Mouse (Mus musculus) layer of hippocampus, postnatal 14 days (tissue): Measurements from ENCODE around the gene Syvn1. TPM values are rescaled to one million over a fixed set of nuclear protein-coding genes. Genes with fewer than 3 reads are reported as not detected.

Experiments used
- DNase-seq, 2 experiments: peaks; one replicate each; pipeline ENCODE4 v3.0.0; 2021 to 2022; ENCODE audit warnings: low spot score in 2 of 2, mixed read lengths in 1 of 2
- total RNA-seq, 2 experiments: library from RNA; stranded (reverse); gene quantifications; 2 replicates each; pipeline ENCODE4 v1.2.3; 2021

The Syvn1 gene
- total RNA-seq, 2 experiments from 2014 or later, result 42.5 to 45.3 TPM

DNA sequence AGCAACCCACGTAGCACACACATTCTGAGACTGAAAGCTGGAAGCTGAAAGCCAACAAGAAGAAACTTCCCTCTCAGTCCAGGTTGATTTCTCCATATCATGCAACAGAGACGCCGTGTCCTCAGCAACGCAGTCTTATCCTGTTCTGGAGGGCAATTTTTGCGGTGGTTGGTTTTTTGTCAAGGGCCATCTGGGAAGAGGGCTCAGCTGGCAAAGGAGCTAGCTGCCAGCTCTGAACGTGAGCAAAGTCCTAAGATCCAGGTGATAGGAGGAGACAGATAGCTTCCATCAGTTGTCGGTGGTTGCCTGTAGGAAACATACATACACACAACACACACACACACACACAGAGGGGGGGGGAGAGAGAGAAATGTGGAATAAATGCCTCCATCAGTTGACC, 8.1 kb upstream of the Syvn1 start:
- DNase-seq, result no peak

DNA sequence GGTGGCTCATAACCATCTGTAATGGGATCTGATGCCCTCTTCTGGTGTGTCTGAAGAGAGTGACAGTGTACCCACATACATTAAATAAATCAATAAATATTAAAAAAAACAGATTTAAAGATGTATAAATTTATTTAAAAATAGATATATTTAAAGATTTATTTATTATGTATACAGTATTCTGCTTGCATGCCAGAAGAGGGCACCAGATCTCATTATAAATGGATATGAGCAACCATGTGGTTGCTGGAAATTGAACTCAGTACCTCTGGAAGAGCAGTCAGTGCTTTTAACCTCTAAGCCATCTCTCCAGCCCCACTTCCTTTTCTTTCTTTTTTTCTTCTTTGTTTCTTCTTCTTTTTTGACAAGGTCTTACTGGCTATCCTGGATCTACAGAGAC, 6.4 kb upstream of the Syvn1 start:
- no peak for DNase-seq

DNA sequence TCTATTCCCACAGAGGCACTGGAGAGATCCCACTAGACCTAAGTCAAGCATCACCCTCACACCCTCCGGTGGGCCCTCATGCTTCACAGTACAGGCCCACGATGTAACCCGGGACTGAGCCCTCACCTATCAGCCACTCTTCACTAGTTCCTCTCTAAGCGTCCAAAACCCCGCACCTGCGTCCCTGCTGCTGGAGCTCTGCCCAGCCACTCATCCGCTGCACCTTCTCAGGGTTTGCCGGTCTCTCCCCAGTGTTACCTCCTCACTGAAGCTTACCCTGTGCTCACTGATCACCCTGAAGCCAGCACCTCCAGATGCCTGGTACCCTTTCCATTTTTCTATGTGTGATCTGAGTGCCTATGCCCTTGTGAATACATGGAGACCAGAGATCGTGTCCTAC, 4.1 kb upstream of the Syvn1 start:
- no peak for DNase-seq

DNA sequence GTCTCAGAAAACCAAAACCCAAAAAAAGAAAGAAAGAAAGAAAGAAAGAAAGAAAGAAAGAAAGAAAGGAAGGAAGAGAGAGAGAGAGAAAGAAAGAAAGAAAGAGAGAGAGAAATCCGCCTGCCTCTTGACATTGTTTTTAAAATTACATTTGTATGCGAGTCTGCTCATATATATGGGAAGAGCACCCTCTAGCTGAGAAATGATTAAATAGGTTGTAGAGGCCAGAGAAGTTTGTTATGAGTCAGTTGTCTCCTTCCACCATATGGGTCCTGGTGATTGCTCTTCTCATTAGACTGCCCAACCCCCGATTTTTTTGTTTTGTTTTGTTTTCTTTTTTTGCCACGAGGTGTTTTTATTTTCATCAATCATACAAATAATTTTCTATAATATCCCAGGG, 2.3 kb upstream of the Syvn1 start:
- DNase-seq, result peak in 1 of 2 experiments; percentile 12

DNA sequence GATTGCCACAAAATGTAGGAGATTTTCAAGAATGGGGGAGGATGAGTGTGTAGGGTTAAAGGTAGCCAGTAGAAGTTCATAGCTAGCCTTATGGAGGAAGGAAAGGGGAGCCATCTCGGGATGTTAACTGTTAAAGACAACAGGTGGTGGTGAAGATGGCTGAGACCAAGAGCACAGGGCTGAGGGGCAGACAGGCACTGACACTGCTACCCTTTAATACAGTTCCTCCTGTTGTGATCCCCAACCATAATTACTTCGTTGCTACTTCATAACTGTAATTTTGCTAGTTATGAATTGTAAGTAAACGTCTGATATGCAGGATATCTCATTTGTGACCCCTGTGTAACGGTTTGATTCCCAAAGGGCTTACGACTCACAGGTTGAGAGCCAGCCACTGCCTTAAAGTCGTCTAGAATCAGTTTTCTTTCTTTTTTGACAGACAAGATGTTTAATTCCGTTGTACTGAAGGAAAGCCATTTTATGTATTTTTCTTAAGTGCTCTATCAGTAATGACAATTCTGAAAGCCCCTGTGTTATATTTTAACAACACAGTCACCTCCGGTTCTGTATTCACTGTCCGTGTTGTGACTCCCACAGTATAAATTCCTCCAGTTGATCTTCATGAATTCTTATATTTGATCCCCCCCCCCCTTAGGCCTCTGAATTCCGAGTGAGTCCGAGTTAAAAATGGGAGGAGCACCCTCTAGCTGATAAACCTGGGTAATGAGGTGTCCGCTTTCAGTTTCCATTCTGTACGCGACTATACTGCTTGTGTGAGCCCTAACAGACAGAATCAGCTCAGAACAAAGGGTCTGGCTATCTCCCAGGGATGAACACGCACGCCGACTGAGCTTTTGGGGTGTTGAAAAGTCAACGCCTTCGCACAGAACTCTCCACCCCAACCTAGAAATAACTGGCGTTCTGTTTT, 746 bp upstream of the Syvn1 start:
- no peak for DNase-seq

DNA sequence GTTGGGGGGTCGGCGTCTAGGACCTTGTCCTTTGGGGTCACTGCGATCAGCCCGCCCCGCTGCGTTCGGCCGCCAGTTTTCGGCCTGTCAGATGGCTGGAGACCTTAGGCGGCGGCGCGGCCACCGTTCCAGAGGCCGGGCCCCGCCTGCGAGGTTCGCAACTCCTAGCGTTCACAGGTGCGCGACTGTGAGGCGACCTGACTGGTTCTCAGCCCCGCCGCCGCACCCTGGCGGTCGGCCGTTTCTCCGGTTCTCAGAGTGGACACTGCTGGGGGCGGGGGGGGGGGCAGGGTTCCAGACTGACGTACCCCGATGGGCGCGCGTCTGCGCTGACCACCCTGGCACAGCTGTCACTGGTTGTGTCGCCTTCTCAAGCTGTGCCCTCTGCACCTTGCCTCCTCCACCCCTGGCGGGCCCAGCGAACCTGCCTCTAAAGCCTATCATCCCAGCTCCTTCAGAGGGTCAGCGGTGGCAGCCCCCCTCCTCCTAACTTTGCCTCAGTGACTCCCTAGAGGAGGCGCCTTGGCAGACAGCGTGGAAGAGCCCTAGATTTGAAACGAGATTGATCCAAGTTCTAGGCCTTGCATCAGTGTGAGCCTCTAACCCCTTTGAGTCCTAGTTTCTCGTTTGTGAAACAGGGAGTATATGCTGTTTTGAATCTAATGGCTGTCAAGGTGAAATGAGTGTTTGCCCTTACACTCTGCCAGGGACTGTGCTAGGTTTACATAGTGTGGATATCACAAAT, 950 bp downstream of the Syvn1 start:
- peak in 1 of 2 experiments; percentile 26 for DNase-seq

DNA sequence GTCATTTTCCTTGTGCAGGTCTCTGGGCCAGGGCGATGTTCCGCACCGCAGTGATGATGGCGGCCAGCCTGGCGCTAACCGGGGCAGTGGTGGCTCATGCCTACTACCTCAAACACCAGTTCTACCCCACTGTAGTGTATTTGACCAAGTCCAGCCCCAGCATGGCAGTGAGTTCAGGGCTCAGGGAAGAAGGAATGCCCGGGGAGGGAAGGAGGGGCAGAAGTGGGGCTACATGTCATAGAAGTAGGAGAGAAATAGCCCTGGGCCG, 1.5 kb downstream of the Syvn1 start:
- DNase-seq, result no peak

DNA sequence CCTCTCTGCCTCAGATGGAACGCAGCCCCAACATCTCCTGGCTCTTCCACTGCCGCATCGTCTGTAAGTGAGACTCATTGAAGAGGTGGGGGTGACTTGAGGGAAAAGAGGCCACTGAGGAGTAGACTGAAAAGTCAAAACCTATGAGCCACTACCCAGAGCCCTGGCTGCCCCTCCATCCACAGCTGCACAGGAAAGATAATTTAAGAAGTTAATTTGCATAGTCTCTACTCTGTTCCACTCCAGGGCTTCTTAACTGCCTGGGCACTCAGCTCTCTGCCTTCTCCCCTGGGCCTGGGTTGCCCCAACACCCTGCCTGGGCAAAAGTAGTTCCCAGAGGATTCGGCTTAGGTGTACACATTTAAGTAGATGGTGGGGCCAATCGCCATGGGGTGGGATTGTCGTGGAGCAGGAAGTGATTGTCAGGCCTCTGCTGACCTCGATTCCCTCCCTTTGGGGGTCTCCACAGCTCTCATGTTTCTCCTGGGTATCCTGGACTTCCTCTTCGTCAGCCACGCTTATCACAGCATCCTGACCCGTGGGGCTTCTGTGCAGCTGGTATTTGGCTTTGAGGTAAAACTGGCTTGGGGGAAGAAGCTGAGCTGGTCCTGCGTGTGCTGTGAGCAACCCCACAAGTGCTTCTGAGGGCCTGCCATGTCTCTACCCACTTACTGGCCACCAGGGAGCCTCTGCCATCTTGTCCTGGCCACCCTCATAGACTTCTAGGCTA, 2.5 kb downstream of the Syvn1 start:
- no peak for DNase-seq

DNA sequence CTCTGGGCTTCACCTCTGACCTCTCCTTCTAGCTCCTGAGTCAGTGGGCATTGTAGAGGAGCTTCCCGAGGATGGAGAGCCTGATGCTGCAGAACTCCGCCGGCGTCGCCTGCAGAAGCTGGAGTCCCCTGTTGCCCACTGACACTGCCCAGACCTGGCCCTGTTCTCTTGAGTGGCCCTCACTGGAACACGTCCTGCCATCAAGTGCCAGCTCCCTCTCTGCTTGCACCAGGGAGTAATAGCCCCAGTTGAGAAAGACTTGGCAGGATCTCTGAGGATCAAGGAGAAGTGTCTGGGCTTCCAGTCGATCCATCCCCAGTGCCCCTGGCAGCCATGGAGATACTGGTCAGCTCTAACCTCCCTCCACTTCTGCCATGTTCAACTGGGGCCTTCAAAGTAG, 6.1 kb downstream of the Syvn1 start:
- DNase-seq, result no peak

DNA sequence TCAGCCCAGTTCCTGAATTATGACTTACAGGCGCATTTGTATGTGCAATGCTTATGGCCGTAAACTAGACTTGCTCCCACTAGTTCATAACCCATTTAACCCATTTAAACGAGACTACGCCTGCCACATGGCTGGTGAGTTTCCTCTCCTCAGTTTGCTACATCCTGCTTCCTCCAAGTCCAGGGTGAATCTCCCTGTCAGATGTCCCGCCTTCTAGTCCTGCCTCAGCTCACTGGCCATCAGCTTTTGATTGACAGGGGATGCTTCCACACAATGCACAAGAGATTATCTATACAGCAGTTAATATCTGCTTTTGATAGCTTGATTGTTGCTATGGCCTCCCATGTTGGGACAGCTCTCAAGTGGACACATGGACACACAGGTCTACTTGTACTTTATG, 7.9 kb downstream of the Syvn1 start:
- no peak for DNase-seq

DNA sequence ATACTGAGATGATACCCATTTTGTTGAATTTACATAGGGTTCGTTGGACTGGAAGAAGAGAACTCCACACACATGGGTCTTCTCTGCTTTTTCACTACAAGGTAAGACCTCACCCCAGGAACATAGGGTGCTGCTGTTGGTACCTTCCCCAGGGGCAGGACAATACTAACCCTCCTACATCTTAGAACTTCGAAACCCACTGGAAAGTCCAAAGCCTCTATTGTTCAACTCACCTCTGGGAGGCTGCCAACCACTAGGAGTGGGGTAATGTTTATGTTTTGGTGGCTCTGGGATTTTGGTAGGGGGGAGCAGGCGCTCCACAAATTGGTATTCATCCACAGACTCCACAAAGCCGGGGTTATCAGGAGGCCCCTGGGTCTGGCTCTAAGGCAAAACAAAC, 10.3 kb downstream of the Syvn1 start:
- DNase-seq, result no peak

DNA sequence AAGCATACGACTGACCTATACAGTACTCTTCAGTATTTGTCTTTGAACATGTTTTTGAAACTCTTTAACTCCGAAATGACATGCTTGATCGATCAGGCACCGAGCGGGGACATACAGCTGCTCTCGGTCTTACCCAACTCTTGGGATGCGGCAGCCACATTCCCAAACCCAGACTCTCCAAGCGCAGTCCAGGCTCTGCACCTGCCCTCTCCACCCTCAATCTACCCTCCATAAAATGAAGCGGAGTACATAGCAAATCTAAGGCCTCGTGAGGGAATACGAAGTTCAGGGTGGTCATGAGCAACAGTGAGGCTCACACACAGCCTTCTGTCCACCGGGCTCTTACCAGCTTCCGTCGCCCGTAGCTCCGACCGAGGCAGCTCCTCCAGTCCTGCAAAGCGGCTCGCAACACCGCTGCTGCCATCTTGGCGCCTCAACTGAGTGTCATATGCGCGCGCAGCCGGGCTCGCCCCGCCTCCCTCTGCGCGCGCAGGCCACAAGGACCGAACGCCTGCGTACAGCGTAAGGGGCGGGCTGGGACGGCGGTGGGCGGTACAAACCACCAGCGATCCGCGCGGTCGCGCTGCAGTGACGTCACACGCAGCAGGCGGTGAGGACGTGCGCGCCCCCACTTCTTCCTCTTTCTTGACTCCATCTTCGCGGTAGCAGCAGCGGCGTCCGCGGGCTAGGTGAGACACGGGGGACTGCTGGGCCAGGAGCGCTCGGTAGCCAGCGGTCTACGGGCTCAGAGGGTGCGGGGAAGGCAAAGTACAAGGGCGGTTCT, 11.1 kb downstream of the Syvn1 start, which contains the start of the genes Mrpl49 and Fau:
TSS of gene Mrpl49 (minus strand) at position 473 of the 784 bp plus-strand sequence.
TSS of gene Fau (plus strand) at position 532 of the 784 bp plus-strand sequence.
- peak; percentile 98 to 99 for DNase-seq

DNA sequence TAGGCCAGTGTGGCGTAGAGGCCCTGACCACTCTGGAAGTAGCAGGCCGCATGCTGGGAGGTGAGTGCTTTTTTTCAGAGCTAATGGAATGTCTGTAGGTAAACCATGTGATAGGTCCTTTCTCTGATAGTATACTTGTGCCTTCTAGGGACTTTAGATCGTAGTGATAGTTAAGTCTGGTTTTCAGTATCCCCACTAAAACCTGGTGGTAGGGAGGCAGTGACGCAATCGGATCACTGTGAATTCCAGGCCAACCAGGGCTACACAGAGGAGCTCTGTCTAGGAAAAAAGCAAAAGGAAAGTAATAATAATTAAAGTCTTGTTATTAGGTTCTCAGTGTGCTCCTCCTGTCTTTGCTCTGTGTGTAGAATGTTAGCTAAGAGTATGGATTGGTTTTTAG, 12.1 kb downstream of the Syvn1 start:
- DNase-seq, result no peak

DNA sequence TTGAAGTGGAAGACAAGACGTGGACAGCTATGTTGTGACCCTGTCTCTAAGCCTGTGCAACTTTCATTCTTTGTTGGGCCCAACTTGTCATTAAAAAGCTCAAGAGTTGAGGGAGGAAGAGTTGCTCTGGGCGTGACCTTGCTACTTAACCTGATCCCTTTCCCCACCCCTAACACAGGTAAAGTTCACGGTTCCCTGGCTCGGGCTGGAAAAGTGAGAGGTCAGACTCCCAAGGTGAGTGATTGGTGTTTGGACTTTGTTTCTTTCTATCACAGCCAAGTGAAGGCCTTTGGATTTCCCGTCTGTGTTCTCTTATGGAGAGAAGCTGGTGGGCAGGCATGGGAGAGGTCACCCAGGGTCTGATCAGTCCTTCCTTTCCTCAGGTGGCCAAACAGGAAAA, 12.6 kb downstream of the Syvn1 start:
- no peak for DNase-seq

DNA sequence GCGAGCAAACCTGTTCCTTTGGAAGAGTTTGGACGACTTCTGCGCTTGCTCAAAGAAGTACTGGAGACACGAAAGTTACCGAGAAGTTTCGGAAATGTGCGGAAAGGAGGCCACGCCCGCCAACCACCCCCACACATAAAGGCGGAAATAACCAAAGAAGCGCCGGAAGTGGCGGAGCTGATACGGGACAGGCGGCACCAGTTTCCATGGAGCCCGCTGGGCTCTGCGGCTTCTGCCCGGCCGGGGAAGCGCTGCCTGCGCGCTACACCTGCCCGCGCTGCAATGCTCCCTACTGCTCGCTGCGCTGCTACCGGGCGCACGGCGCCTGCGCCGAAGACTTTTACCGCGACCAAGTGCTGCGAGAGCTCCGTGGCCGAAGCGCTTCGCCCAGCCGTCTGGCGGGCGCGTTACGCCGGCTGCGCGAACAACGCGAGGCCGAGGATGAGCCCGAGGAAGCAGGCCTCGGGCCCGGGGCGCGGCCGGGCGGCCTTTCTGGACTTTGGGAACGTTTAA, 14.7 kb downstream of the Syvn1 start, which contains the start of gene Znhit2:
TSS of gene Znhit2 (plus strand) at position 172 of the 513 bp plus-strand sequence.
- peak; percentile 90 to 96 for DNase-seq

DNA sequence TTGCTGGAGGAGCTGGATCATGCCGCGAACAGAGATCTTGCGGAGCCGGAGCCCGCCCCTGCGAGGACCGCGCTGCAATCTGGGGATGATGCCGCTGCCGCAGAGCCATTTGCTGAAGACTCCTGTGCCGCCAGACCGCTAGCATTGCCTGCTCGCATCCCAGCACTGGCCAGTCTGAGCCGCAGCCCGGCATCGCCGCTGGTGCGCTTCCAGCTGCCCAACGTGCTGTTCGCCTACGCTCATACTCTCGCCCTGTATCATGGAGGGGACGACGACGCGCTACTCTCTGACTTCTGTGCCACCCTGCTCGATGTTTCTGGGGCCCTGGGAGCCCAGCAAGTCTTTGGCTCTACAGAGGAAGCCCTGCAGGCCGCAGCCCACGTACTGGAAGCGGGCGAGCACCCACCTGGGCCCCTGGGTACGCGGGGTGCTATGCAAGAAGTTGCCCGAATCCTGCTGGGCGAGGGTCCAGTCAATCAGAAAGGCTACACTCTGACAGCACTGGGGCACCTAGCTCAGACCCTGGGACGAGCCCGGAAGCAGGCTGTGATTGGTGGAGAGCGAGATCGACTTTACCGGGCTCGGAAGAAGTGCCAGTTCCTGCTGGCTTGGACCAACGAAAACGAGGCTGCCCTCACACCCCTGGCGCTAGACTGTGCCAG, 15.4 kb downstream of the Syvn1 start:
- DNase-seq, result peak in 1 of 2 experiments; percentile 36

DNA sequence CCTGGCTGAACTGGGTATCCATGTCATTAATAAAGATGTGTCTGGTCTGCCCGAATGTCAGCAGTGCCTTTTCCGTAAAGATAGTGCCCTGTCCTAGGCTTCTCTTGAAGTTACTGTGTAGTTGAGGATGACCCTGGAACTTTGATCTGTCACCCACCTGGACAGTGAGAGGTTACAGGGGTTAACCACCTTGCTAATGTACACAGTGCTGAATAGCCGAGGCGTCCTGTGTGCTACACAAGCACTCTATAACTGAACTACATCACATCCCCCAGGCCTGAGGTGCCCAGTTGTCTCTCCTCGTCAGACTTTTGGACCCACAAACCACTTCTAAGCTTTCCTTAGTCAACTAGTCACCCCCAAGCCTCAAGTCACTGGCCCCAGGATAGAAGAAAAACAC, 16.0 kb downstream of the Syvn1 start:
- DNase-seq, result no peak

DNA sequence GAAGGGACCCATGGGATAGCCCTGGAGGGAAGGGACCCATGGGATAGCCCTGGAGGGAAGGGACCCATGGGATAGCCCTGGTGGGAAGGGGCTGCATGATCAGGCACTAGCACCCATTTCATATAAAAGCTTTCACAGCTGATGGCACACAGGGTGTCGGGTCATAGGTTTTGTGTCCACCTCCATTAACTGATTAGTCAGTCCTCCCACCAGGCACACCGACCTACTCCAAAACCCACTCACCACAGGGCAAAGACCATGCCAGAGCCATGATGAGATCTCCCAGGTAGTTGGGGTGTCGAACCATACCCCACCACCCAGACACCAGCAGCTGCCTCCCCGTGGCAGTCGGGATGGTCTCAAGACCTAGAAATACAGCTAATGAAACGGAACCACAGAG, 16.7 kb downstream of the Syvn1 start:
- no peak for DNase-seq

DNA sequence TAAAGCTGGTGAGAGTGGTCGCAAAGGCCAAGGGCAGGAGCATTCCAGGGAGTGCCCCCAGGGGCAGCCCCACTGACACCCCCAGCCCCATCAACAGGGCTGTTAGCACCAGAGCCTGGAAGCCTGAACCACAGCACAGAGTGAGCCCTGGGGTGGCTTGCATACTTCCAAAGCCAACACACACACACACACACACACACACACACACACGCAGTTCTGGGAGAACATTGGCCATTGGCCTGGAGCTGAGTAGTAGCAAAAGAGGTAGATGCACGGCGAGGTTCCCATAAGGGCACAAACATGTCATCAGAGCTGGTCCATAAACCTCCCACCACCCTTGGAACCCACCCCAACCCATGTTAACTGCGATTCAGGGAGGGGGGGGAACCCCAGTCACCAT, 20.2 kb downstream of the Syvn1 start:
- no peak for DNase-seq
